Mouse (Mus musculus) effector memory CD4-positive, alpha-beta T cell, adult 5 months (primary cell): Measurements from ENCODE around the gene Fkbpl. TPM values are rescaled to one million over a fixed set of nuclear protein-coding genes. Genes with fewer than 3 reads are reported as not detected.

ENCODE experiments used
- polyA plus RNA-seq: library from polyadenylated mRNA; unstranded; fragments of 100-300 nt; shearing (Covaris generic); gene quantifications from one replicate; pipeline ENCODE4 v1.2.1, GENCODE M21; 2017

The Fkbpl gene
- 3.2 TPM for polyA plus RNA-seq

GRCm38 (mm10) chr17:34644608-34645007 lies at the start of gene Fkbpl:
TSS of gene Fkbpl (plus strand) at chr17:34644764.

GRCm38 (mm10) chr17:34597566-34598095 lies 46.9 kb upstream of the Fkbpl start, which contains the start of gene Ager:
TSS of gene Ager (plus strand) at chr17:34597862.

GRCm38 (mm10) chr17:34603375-34604060 lies 41.0 kb upstream of the Fkbpl start, which contains the start of gene Rnf5:
TSS of gene Rnf5 (minus strand) at chr17:34603690.

GRCm38 (mm10) chr17:34604061-34604508 lies 40.5 kb upstream of the Fkbpl start, which contains the start of gene Agpat1:
TSS of gene Agpat1 (plus strand) at chr17:34604262.

GRCm38 (mm10) chr17:34615871-34616270 lies 28.7 kb upstream of the Fkbpl start, which contains the start of gene Egfl8:
TSS of gene Egfl8 (minus strand) at chr17:34615971.

GRCm38 (mm10) chr17:34627943-34628643 lies 16.5 kb upstream of the Fkbpl start, which contains the start of gene Ppt2:
TSS of gene Ppt2 (minus strand) at chr17:34628510.

GRCm38 (mm10) chr17:34629221-34629751 lies 15.3 kb upstream of the Fkbpl start, which contains the start of gene Prrt1:
TSS of gene Prrt1 (plus strand) at chr17:34629533.

GRCm38 (mm10) chr17:34646906-34647787 lies 2.6 kb downstream of the Fkbpl start, which contains the start of gene Atf6b:
TSS of gene Atf6b (plus strand) at chr17:34647146.

GRCm38 (mm10) chr17:34670235-34670634 lies 25.7 kb downstream of the Fkbpl start, which contains the start of gene Tnxb:
TSS of gene Tnxb (plus strand) at chr17:34670535.

Other genes starting within 250 kb of the Fkbpl start
- 1.6 TPM for gene BC051142, start 245.9 kb upstream of the Fkbpl start, polyA plus RNA-seq
- gene Btnl4, start 167.4 kb upstream of the Fkbpl start, polyA plus RNA-seq, result not detected
- not detected for gene Btnl6, start 127.4 kb upstream of the Fkbpl start, polyA plus RNA-seq
- gene Notch4, start 80.5 kb upstream of the Fkbpl start, polyA plus RNA-seq, result 0.51 TPM
- 234 TPM for gene Gpsm3, start 55.0 kb upstream of the Fkbpl start, polyA plus RNA-seq
- gene Pbx2, start 53.5 kb upstream of the Fkbpl start, polyA plus RNA-seq, result 6.4 TPM
- gene Ager, start 46.9 kb upstream of the Fkbpl start, polyA plus RNA-seq, result 0.60 TPM
- 58.0 TPM for gene Rnf5, start 41.1 kb upstream of the Fkbpl start, polyA plus RNA-seq
- 21.4 TPM for gene Agpat1, start 40.5 kb upstream of the Fkbpl start, polyA plus RNA-seq
- gene Egfl8, start 28.8 kb upstream of the Fkbpl start, polyA plus RNA-seq, result 0.92 TPM
- gene Ppt2, start 16.3 kb upstream of the Fkbpl start, polyA plus RNA-seq, result 25.0 TPM
- 20.2 TPM for gene Prrt1, start 15.2 kb upstream of the Fkbpl start, polyA plus RNA-seq
- 56.1 TPM for gene Atf6b, start 2.4 kb downstream of the Fkbpl start, polyA plus RNA-seq
- gene Tnxb, start 25.8 kb downstream of the Fkbpl start, polyA plus RNA-seq, result not detected
- not detected for gene C4b, start 99.1 kb downstream of the Fkbpl start, polyA plus RNA-seq
- gene Cyp21a1, start 159.8 kb downstream of the Fkbpl start, polyA plus RNA-seq, result not detected
- 25.8 TPM for gene Stk19, start 192.2 kb downstream of the Fkbpl start, polyA plus RNA-seq
- 123 TPM for gene Dxo, start 192.3 kb downstream of the Fkbpl start, polyA plus RNA-seq
- gene Skiv2l, start 205.4 kb downstream of the Fkbpl start, polyA plus RNA-seq, result 128 TPM
- 49.5 TPM for gene Nelfe, start 205.6 kb downstream of the Fkbpl start, polyA plus RNA-seq
- not detected for gene Cfb, start 217.8 kb downstream of the Fkbpl start, polyA plus RNA-seq
- gene Zbtb12, start 234.7 kb downstream of the Fkbpl start, polyA plus RNA-seq, result 0.21 TPM
- not detected for gene Gm20547, start 237.3 kb downstream of the Fkbpl start, polyA plus RNA-seq